Mouse (Mus musculus) kidney, adult 11 months (tissue): ENCODE data around the gene Gm45208.
"Not testable (repeated sequence)": the region's sequence is repeated elsewhere in the genome, so short reads cannot be mapped to it uniquely, and the experiment has no call there.

Experiments
- DNase-seq: peaks from one replicate; pipeline ENCODE4 v3.0.0; 2022

Gene Gm45208

DNA sequence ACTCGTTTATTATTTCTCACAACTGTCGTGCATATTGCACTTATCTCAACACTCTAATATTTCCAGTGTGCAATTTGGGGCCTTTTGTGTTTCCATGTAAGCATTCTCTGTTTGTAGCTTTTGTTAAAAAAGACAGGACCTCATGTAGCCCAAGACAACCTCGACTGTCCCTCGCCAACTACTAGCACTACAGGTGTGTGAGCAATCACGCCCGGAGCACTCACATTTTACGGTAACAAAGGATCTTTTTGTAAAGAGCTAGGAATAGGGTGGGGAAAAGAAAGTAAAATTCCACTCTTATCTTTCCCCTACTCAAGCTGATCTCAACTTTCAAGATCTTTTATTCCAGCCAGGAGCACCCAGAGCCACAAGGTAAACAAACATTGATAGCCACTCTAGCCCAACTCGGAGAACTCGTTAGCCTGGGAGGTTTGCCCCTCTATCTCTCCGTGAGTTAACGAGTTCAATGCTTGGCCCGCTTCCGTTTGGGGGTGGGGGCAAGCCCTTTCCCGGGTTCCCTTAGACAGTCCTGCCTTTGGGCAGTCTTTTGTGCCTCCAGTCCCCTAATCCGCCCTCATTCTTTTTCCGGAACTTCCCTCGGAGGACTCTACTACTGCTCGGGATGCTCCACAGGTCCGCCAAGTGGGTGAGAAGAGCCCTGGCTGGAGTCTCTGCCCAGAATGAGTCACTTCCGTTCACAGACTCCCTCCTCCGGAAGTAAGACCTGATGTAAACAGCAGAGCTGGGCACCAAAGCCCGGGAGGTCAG is at the start of gene Gm45208:
TSS of gene Gm45208 (plus strand) at position 732 of the 768 bp plus-strand sequence.
- DNase-seq = peak; percentile 75

DNA sequence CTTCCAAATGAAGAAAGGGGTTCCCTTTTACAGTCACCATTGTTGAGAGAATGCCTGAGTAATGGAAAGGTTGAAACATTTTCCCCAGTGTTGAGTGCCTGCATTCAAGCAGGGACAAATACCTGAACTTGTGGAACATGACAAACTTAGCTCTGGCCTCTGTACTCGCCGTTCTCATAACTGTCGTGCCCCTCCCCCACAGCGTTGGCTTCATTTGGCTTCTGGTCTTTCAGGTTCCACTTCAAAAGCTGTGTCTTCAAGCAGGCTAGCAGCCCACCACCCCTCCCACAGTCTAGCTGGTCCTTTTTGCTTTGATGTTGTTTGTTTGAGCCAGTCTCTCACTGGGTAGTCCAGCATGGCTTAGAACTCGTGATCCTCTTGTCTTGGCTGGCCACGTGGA is 49.3 kb upstream of the Gm45208 start:
- DNase-seq = peak; percentile 19

DNA sequence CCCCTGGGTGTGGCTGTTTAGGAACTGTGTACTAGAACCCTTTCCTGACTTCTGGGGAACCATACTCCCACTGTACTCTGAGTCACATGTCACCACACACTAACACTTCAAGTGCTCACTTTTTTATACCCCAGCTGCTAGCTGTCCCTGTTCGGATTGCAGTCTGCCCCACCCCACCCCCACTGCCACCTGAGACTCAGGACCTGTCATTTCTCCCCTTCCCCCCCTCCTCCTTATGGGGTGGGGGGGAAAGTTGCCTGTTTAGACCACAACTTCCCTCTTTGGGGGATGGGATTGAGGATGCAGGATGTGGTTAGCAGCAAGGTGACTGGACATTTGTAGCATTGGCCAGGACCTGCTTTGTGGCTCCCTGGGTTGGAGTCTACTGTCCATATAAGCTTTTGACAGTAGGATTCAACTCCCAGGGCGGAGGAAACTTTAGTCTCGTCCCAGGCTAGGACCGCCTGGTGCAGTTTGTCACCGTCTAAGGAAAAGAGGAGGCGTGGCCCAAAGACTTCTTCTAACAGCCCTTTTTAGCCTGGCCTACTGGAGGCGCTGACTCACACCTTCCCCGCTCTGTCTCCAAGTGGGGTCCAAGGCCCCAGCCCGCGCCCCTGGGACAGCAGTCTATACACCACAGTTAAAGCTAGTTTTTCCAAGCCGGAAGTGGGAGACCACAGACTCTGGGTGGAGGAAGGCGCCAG is 48.3 kb upstream of the Gm45208 start:
- no peak for DNase-seq

DNA sequence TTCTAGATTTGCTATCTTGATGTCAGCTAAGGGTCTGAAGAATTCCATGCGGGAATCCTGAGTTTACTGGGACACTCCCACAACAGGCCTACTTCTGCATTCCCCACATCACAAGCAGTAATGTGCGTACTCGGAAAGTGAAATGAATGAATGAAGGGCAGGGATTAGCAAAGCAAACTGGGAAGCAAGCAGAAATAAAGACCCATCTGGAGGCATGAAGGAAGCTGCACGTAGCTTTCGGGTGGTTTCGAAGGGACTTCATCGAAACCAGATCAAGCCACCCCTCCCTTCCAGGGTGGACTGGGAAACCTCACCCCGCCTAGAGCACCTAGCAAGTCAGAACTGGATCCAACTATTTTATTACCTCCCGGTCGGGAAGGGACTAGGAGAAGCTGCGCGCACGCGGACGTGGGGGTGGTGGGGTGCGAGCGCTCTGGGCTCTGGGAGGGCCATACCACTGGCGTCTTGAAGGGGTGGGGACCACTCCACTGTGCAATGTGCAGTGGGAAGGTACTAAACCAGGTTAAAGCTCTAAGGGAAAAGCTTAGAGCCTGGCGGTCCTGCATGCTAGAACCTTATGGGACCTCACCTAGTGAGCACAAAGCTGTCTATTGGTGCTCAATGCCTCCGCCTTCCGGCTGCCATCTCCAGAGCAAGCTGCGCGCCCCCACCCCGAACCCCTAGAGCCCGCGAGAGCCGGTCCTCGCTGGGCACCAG is 47.6 kb upstream of the Gm45208 start:
- peak; percentile 35 for DNase-seq

DNA sequence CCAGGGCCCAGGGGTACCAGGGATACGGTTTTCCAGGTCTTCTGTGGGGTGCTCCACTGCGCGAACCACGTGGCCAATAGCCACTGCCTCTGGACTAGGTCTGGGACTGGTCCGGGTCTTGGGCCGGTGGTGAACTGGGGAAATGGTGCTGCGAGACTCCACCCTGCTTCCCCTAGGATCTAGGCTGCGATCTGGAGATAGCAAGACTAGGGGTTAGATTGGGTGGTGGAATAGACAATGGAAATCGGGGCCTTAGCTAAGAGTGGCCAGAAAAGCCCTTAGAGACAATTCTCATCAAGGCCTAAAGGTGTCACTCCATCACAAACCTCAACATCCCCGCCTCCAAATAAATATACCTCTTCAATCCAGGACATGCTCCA is 47.1 kb upstream of the Gm45208 start:
- no peak for DNase-seq

DNA sequence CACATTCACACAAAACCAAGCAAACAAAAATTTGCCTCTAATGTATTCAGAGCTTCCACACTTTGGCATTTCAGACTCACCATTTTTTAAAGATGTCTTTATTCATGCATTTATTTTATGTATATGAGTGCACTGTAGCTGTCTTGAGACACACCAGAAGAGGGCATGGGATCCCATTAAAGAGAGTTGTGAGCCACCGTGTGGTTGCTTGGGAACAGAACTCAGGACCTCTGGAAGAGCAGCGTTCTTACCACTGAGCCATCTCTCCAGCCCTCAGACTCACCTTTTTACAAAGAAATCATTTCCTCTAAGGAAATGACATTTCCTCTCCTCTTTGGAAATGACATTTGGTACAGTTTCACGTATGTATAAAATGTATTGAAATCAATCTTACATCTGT is 43.1 kb upstream of the Gm45208 start:
- DNase-seq = no peak

DNA sequence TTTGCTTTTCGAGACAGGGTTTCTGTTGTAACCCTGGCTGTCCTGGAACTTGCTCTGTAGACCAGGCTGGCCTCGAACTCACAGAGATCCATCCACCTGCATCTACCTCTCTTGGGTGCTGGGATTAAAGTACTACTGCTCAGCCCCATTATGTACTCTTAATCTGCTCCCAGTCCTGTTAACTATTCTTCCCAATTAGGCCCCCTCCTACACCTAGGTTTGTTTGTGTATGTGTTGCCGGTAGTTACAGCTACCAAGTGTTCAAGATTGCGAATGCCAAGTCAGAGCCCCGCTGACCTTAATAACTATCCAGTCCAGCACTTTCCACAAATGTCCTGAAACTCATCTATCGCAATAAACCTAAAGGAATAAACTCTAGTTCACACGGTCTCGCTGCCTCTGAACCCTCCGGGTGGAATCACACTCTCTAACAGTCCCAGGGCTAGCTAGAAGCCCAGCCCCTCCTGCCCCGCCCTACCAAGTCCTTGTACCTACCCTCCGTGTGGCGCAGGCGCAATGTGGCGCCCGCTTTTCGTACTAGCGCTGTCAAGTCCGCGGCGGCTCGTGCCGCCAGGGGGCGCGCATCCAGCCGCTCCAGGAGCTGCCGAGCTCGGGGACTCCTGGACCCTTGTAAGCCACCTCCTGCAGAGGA is 42.5 kb upstream of the Gm45208 start:
- DNase-seq = peak; percentile 94

DNA sequence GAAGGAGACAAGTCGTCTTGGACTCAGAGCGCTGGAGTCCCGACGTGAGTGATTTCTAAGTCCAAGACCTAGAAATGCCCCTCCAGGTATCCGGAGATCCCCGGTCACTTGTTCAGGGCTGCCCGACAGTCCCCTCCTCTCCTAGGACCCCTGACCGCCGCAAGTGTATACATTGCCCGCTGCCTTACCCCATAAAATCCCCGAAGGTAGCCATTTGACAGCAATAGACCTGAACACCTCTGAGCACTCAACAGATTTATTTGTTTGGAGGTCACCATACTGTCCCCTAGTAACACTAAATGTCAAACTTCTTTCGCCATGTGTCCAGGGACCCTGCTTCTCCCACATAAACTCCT is 42.0 kb upstream of the Gm45208 start:
- no peak for DNase-seq

DNA sequence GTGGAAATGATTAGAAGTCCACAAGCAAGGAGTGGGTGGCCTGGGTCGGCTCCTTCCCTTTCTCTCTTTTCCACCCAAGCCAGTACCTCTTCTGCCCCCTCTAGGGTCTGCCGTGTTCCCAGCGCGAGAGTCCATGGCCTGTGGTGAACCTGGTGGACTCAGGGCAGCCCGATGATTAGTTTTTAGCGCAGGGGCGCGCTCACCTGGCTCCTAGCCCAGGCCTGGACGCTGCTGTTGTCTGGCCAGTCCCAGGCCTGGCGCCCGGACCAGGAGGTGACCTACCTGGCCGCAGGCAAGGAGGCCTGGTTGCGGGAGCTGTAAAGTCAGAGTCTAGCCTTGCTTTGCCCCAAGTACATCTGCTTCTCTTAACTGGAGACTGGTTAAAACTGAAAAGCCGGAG is 41.2 kb upstream of the Gm45208 start, which contains the start of gene Magix:
TSS of gene Magix (minus strand) at position 388 of the 400 bp plus-strand sequence.
- DNase-seq = peak; percentile 74

DNA sequence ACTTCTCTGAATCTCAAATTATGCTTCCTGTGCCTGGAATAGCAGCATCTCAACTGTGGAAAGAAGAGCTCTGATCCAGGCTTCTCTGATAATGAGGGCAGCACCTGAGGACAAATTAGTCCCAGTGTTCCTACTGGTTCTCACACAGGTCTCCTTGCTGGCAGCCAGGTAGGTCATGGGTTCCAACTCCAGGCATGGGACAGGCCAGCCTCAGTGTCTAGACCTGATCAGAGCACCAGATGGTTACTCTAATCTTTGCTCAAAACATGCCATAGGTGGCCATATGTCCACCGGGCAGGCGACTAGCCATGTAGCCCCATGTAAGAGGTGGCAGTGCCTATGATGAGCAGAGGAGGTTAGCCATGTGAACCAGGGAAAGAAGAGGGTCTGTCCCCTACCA is 33.7 kb upstream of the Gm45208 start:
- no peak for DNase-seq

DNA sequence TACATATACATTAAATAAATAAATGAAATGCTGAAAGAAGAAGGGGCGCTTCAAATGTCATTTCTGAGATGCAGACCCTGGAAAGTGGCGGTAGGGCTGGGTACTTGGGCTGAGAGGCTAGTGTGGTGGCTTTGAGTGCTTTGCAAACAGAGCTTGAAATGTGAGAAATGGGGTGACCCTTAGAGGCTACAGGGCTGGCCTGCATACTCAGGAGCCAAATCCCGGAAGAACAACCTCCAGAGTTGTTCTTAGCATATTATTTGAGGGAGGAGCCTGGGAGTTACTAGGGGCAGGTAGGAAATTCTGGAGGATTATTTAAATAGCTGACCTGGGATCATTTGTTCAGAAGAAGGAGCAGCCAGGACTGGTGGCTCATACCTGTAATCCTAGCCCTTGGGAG is 31.6 kb upstream of the Gm45208 start:
- DNase-seq = no peak

DNA sequence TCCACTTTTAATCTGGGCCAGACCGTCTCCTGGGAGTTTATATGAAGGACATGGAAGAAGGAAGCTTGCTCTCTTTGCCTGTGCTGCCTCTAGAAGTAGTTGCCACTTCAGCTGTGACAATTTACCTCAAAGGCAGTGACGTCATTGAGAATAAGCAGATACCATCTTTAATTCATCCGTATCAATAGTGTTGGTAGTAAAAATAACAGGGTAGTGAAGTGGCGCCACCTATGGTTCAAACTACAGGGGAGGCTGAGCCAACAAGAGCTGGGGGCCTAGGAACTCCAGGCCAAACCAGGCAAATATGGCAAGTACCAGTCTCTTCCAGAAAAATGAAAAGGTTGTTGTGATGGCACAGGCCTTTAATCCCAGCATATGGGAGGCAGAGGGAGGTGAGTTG is 29.2 kb upstream of the Gm45208 start:
- DNase-seq = peak; percentile 30

DNA sequence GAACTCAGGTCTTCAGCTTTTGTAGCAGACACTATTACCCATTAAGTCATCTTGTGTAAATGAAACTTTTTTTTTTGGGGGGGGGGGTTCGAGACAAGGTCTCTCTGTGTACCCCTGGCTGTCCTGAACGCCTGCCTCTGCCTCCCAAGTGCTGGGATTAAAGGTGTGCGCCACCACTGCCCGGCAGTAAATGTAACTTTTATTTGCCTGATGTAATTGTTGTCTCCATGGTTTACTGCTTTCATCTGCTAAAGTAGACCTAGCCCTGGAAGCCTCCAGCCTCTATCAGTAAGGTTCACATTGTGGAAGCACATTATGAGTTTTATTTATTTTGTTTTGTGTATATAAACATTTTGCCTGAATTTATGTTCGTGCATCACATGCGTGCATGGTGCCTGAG is 25.5 kb upstream of the Gm45208 start:
- no peak for DNase-seq

DNA sequence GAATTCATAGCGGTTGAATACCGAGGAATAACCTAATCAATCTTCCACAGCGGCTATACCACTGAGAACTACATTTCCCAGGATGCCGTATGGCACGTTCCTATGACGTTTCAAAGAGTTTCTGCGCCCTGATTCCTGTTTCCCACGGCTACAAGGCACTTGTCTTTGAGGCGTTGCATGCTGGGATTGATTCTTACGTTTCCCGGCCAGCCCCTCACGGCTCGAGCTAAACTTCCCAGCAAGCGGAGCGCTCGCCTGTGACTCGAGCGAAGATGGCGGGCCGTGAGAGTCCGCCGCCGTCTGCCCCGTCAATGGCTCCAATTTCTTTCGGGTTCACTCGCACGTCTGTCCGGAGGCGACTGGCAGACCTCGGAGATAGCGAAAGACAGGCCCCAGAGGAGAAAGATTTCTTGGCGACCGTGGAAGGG is 25.1 kb upstream of the Gm45208 start, which contains the start of gene Gpkow:
TSS of gene Gpkow (plus strand) at position 178 of the 428 bp plus-strand sequence.
- peak; percentile 89 for DNase-seq

DNA sequence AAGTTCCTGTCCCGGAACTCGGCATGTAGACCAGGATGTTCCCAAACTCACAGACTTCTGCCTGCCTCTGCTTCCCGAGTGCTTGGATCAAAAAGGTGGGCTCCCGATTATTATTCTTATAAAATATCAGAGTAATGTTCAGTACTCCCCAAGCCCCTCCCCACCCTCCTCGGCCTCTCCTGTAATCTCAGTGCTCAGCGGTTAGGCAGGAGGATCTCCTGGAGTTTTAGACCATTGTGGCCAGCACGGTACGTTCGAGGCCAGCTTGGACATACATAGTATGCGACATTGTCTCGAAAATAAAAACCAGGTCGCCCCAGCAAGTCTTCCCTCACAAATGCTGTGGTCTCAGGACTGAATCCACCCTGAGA is 8.3 kb upstream of the Gm45208 start:
- not testable (repeated sequence) for DNase-seq

DNA sequence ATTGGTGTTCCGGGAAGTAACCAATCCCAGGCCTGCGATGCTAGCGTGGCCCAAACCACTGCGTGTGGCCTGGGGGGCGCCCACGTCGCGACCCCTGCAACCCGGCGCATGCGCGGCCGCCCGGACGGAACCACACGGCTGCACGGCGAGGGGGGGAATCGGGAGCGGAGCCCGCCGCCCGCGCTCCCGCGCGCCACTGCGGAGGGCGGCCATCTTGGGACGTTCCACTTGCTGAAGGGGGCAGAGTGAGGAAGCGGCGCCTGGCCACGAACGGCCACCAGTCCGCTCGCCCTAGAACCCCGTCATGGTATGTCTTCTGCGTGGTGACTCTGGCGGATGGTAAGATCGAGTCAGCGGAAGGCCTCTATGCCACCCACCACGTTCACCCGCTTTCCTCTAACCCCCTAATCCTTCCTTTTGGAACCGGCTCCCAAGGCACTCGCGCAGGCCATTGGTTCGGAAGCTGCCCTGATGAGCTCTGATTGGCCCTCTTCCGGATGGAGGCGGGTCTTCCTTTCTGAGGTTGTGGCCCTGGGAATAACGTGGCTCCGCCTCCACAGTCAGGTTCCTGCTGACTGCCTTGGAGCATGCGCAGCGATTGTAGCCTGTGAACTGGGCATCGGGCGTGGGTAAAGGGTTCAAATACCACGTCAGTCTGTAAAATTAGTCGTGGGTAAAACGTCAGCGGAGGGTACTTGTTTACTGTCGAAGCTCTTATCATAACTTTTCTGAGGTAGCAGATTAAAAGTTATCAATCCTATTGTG is 7.7 kb upstream of the Gm45208 start, which contains the start of gene Wdr45:
TSS of gene Wdr45 (plus strand) at position 199 of the 765 bp plus-strand sequence.
- DNase-seq = peak; percentile 97

DNA sequence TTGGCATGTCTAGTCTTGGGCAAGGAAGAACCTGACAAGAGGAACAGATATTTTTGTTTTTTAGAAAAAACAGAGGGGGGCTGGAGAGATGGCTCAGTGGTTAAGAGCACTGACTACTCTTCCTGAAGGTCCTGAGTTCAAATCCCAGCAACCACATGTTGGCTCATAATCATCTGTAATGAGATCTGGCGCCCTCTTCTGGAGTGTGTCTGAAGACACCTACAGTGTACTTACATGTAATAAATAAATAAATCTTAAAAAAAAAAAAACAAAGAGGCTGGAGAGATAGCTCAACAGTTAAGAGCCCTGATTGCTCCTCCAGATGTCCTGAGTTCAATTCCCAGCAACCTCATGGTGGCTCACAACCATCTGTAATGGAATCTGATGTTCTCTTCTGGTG is 6.0 kb upstream of the Gm45208 start:
- not testable (repeated sequence) for DNase-seq

DNA sequence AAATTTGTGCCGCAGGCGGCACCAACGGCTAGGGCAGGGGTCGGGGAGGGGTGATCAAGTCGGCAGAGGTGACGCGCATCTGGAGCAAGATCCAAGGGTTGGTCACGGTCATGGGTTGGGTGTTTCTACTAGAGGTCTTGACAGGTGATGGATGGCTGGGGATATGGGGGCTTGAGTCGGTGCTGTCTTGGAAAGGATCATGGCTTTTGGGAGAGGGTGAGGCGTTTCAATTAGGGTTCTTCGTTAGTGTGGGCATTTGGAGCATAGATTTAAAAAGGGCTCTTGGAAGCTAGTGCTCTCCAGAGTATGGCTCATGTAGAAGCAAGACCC is 202 bp downstream of the Gm45208 start:
- DNase-seq = no peak

DNA sequence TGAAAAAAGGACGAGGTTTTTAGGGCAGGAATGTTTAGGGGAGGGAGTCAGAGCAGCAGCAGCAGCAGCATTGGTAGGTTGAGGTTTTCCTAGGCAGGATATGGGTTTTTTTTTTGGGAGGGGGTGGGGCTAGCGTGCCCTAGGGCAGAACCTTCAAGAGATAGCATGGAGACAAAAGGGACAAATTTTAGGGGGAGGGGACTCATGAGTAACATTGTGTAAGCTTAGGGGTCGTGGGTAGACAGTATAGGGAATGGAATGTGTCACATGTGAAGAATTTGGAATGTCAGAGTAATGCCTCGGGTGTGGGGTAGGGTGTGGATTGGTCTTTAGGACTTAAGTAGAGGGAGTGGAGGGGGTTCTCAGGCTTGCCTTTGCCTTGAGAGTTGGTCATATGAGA is 646 bp downstream of the Gm45208 start:
- DNase-seq = no peak

DNA sequence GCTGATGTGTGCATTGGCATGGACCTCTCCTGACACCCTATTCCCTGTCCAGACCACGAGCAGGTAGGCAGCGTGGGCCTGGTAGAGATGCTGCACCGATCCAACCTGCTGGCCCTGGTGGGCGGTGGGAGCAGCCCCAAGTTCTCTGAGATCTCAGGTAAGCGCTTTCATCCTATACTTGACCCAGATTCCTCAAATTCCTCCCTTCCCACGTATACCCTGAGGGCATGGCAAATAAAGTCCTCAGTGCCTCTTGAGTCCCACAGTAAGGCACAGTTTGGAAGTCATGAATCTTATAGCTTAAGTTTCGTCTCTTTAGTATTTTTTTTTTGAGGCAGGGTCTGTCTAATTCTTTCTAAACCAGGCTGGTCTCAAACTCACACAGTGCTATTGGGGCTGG is 2.1 kb downstream of the Gm45208 start:
- DNase-seq = no peak

DNA sequence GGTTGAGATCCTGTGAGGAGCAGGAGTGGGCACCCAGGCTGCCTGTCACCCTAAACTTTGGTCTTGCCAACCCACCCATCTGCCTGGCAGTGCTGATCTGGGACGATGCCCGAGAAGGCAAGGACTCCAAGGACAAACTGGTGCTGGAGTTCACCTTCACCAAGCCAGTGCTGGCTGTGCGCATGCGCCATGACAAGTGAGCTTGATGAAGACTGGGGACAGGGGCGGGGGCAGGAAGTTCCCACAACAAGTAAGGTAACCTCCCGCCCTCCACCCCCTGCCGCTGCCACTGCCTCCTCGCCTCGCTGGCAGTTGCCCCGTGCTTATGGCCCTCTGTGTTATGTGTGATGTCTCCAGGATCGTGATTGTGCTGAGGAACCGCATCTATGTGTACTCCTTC is 3.8 kb downstream of the Gm45208 start:
- DNase-seq = no peak

DNA sequence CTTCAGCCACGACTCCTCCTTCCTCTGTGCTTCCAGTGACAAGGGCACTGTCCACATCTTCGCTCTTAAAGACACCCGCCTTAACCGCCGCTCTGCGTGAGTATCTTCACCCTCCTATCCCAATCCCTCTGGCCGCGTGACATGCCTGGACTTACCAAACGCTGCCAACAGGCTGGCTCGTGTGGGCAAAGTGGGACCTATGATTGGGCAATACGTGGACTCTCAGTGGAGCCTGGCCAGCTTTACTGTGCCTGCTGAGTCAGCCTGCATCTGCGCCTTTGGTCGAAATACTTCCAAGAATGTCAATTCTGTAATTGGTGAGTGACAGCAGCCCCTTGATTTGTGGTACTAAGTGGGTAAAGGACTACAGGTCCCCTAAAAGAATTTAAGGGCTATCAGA is 5.1 kb downstream of the Gm45208 start:
- no peak for DNase-seq
